Mouse (Mus musculus) MEL (cell line): ENCODE data around the gene Ctu2. TPM values are rescaled to one million over a fixed set of nuclear protein-coding genes. Genes with fewer than 3 reads are reported as not detected.

ENCODE experiments used
- DNase-seq: peaks from one replicate; pipeline ENCODE4 v3.0.0; 2011; ENCODE audit warnings: low read depth, low spot score
- H3K27ac ChIP-seq: 2 replicates; pipeline ENCODE4 v1.5.1; 2012; ENCODE audit warnings: low read depth, mild to moderate bottlenecking, control low read depth, low read length, moderate library complexity; ENCODE audit not compliant: control insufficient read depth
- H3K27me3 ChIP-seq, 2 experiments: fragments of 150-350 bp in 1 of 2; sonication (generic) in 1 of 2; 2 replicates each; pipeline ENCODE4 v1.6.1; 2012; ENCODE audit warnings: low read length in 2 of 2, mild to moderate bottlenecking in 2 of 2, improper control_type of control experiment in 1 of 2, moderate library complexity in 1 of 2; ENCODE audit not compliant: insufficient read depth in 2 of 2, control insufficient read depth in 1 of 2
- H3K36me3 ChIP-seq, 2 experiments: 2 replicates each; pipeline ENCODE4 v1.6.1; 2012 to 2014; ENCODE audit warnings: low read length in 2 of 2, improper control_type of control experiment in 1 of 2, inconsistent platforms in 1 of 2, mild to moderate bottlenecking in 1 of 2; ENCODE audit not compliant: insufficient read depth in 2 of 2, control insufficient read depth in 1 of 2
- H3K4me1 ChIP-seq, 2 experiments: fragments of 150-350 bp in 1 of 2; sonication (generic) in 1 of 2; 2 replicates each; pipeline ENCODE4 v1.6.1; 2012; ENCODE audit warnings: low read length in 2 of 2, improper control_type of control experiment in 1 of 2, mild to moderate bottlenecking in 1 of 2; ENCODE audit not compliant: insufficient read depth in 2 of 2, control insufficient read depth in 1 of 2
- H3K4me3 ChIP-seq, 2 experiments: fragments of 150-350 bp in 1 of 2; sonication (generic) in 1 of 2; 2 replicates each; pipeline ENCODE4 v1.5.1; 2012; ENCODE audit warnings: low read depth in 2 of 2, low read length in 2 of 2, mild to moderate bottlenecking in 2 of 2, moderate library complexity in 2 of 2, control low read depth in 1 of 2, improper control_type of control experiment in 1 of 2; ENCODE audit not compliant: control insufficient read depth in 1 of 2, insufficient read depth in 1 of 2
- H3K79me2 ChIP-seq: 2 replicates; pipeline ENCODE4 v1.6.1; 2012; ENCODE audit warnings: mild to moderate bottlenecking, low read length, moderate library complexity; ENCODE audit not compliant: control insufficient read depth, poor library complexity, insufficient read depth
- H3K9ac ChIP-seq: 2 replicates; pipeline ENCODE4 v1.6.1; 2012; ENCODE audit warnings: low read depth, mild to moderate bottlenecking, control low read depth, low read length, moderate library complexity; ENCODE audit not compliant: control insufficient read depth, poor library complexity, severe bottlenecking
- H3K9me3 ChIP-seq: fragments of 150-350 bp; sonication (generic); replicated peaks from 2 replicates; pipeline ENCODE4 v1.6.1; 2012; ENCODE audit warnings: mild to moderate bottlenecking, low read length, improper control_type of control experiment, moderate library complexity; ENCODE audit not compliant: insufficient read depth
- BHLHE40 ChIP-seq: IDR thresholded peaks from 2 replicates; pipeline ENCODE4 v1.6.1; 2012; ENCODE audit warnings: low read depth, mild to moderate bottlenecking, inconsistent platforms, low read length, improper control_type of control experiment, borderline replicate concordance
- CHD1 ChIP-seq: IDR thresholded peaks from 2 replicates; pipeline ENCODE4 v1.6.1; 2012; ENCODE audit warnings: low read depth, mild to moderate bottlenecking, inconsistent platforms, low read length, improper control_type of control experiment
- CTCF ChIP-seq, 3 experiments: IDR thresholded peaks in 2 of 3; conservative IDR thresholded peaks in 1 of 3; 2 replicates each; pipeline ENCODE4 v1.5.1; 2011 to 2012; ENCODE audit warnings: low read length in 3 of 3, low read depth in 2 of 3, mild to moderate bottlenecking in 2 of 3, improper control_type of control experiment in 1 of 3, inconsistent platforms in 1 of 3, mixed read lengths in 1 of 3, moderate library complexity in 1 of 3; ENCODE audit not compliant: control insufficient read depth in 1 of 3, insufficient read depth in 1 of 3, poor library complexity in 1 of 3, severe bottlenecking in 1 of 3
- E2F4 ChIP-seq: IDR thresholded peaks from 2 replicates; pipeline ENCODE4 v1.6.1; 2011; ENCODE audit warnings: low read depth, low read length, improper control_type of control experiment, borderline replicate concordance
- ELF1 ChIP-seq: IDR thresholded peaks from 2 replicates; pipeline ENCODE4 v1.6.1; 2014; ENCODE audit warnings: low read depth, mild to moderate bottlenecking, inconsistent platforms, low read length, improper control_type of control experiment, moderate library complexity
- EP300 ChIP-seq, 2 experiments: IDR thresholded peaks; 2 replicates each; pipeline ENCODE4 v1.6.1; 2011; ENCODE audit warnings: improper control_type of control experiment in 2 of 2, low read length in 2 of 2, low read depth in 1 of 2, mild to moderate bottlenecking in 1 of 2
- GABPA ChIP-seq: IDR thresholded peaks from 2 replicates; pipeline ENCODE4 v1.6.1; 2012; ENCODE audit warnings: low read depth, mild to moderate bottlenecking, inconsistent platforms, low read length, improper control_type of control experiment, moderate library complexity
- GATA1 ChIP-seq: IDR thresholded peaks from 2 replicates; pipeline ENCODE4 v1.6.1; 2011; ENCODE audit warnings: low read depth, low read length, improper control_type of control experiment
- JUND ChIP-seq: IDR thresholded peaks from 2 replicates; pipeline ENCODE4 v1.6.1; 2011; ENCODE audit warnings: low read depth, mild to moderate bottlenecking, improper control_type of control experiment, low read length
- KAT2A ChIP-seq: conservative IDR thresholded peaks from 2 replicates; pipeline ENCODE4 v1.6.1; 2012; ENCODE audit warnings: low read depth, low read length, improper control_type of control experiment, inconsistent platforms
- MAFK ChIP-seq: IDR thresholded peaks from 2 replicates; pipeline ENCODE4 v1.6.1; 2011; ENCODE audit warnings: low read depth, mild to moderate bottlenecking, low read length, improper control_type of control experiment, borderline replicate concordance
- MAZ ChIP-seq: IDR thresholded peaks from 2 replicates; pipeline ENCODE4 v1.6.1; 2012; ENCODE audit warnings: low read depth, mild to moderate bottlenecking, inconsistent platforms, low read length, improper control_type of control experiment
- MEF2A ChIP-seq: IDR thresholded peaks from 2 replicates; pipeline ENCODE4 v1.6.1; 2014; ENCODE audit warnings: low read depth, mild to moderate bottlenecking, inconsistent platforms, low read length, improper control_type of control experiment; ENCODE audit not compliant: poor library complexity, insufficient replicate concordance, severe bottlenecking; ENCODE audit errors: extremely low read depth
- MXI1 ChIP-seq: IDR thresholded peaks from 2 replicates; pipeline ENCODE4 v1.6.1; 2011; ENCODE audit warnings: mild to moderate bottlenecking, low read depth, low read length, improper control_type of control experiment
- MYB ChIP-seq: IDR thresholded peaks from 2 replicates; pipeline ENCODE4 v1.6.1; 2011; ENCODE audit warnings: mild to moderate bottlenecking, low read depth, low read length, improper control_type of control experiment
- MYC ChIP-seq: IDR thresholded peaks from 2 replicates; pipeline ENCODE4 v1.6.1; 2011; ENCODE audit warnings: low read depth, mild to moderate bottlenecking, low read length, improper control_type of control experiment, moderate library complexity
- NELFE ChIP-seq: IDR thresholded peaks from 2 replicates; pipeline ENCODE4 v1.6.1; 2011; ENCODE audit warnings: low read depth, low read length, improper control_type of control experiment
- NRF1 ChIP-seq: IDR thresholded peaks from 2 replicates; pipeline ENCODE4 v1.6.1; 2014; ENCODE audit warnings: low read depth, mild to moderate bottlenecking, inconsistent platforms, low read length, improper control_type of control experiment, moderate library complexity; ENCODE audit not compliant: poor library complexity, insufficient read depth, severe bottlenecking
- POLR2AphosphoS2 ChIP-seq: IDR thresholded peaks from 2 replicates; pipeline ENCODE4 v1.6.1; 2011; ENCODE audit warnings: low read length, improper control_type of control experiment
- POLR2AphosphoS5 ChIP-seq: IDR thresholded peaks from 2 replicates; pipeline ENCODE4 v1.6.1; 2012; ENCODE audit warnings: low read depth, borderline replicate concordance, mild to moderate bottlenecking, inconsistent platforms, low read length, moderate library complexity, mixed read lengths
- RAD21 ChIP-seq: IDR thresholded peaks from 2 replicates; pipeline ENCODE4 v1.6.1; 2011; ENCODE audit warnings: mild to moderate bottlenecking, low read depth, low read length, improper control_type of control experiment
- RCOR1 ChIP-seq: IDR thresholded peaks from 2 replicates; pipeline ENCODE4 v1.6.1; 2012; ENCODE audit warnings: low read depth, mild to moderate bottlenecking, inconsistent platforms, low read length, improper control_type of control experiment
- SIN3A ChIP-seq: IDR thresholded peaks from 2 replicates; pipeline ENCODE4 v1.6.1; 2012; ENCODE audit warnings: low read length, improper control_type of control experiment, inconsistent platforms
- SMC3 ChIP-seq: IDR thresholded peaks from 2 replicates; pipeline ENCODE4 v1.6.1; 2011; ENCODE audit warnings: low read depth, low read length, improper control_type of control experiment
- TAL1 ChIP-seq: IDR thresholded peaks from 2 replicates; pipeline ENCODE4 v1.6.1; 2012; ENCODE audit warnings: mild to moderate bottlenecking, inconsistent platforms, low read length, moderate library complexity, mixed read lengths
- TBP ChIP-seq: IDR thresholded peaks from 2 replicates; pipeline ENCODE4 v1.8.0; 2011; ENCODE audit warnings: low read depth, low read length, improper control_type of control experiment
- UBTF ChIP-seq: IDR thresholded peaks from 2 replicates; pipeline ENCODE4 v1.6.1; 2012; ENCODE audit warnings: low read depth, mild to moderate bottlenecking, inconsistent platforms, low read length, improper control_type of control experiment, moderate library complexity, borderline replicate concordance; ENCODE audit not compliant: insufficient read depth
- USF1 ChIP-seq: IDR thresholded peaks from 2 replicates; pipeline ENCODE4 v1.6.1; 2014; ENCODE audit warnings: low read depth, mild to moderate bottlenecking, inconsistent platforms, low read length, improper control_type of control experiment, moderate library complexity
- ZC3H11A ChIP-seq: IDR thresholded peaks from 2 replicates; pipeline ENCODE4 v1.6.1; 2012; ENCODE audit warnings: low read depth, mild to moderate bottlenecking, inconsistent platforms, low read length, improper control_type of control experiment
- ZMIZ1 ChIP-seq: IDR thresholded peaks from 2 replicates; pipeline ENCODE4 v1.6.1; 2012; ENCODE audit warnings: low read depth, mild to moderate bottlenecking, inconsistent platforms, low read length, improper control_type of control experiment, moderate library complexity
- ZNF384 ChIP-seq: IDR thresholded peaks from 2 replicates; pipeline ENCODE4 v1.6.1; 2012; ENCODE audit warnings: low read depth, mild to moderate bottlenecking, inconsistent platforms, low read length, improper control_type of control experiment
- polyA plus RNA-seq, 2 experiments: library from polyadenylated mRNA; stranded (reverse) in 1 of 2; unstranded in 1 of 2; fragments of >175 nt in 1 of 2; fragments of >200 nt in 1 of 2; gene quantifications; 2 replicates each; pipeline versions ENCODE4 v1.2.1 to v1.2.4; 2012; ENCODE audit warnings: low replicate concordance in 2 of 2, low read depth in 1 of 2; ENCODE audit not compliant: insufficient read length in 2 of 2, insufficient read depth in 1 of 2, missing spikeins in 1 of 2
- total RNA-seq: library from RNA; depleted of rRNA; stranded (reverse); fragments of 300-350 nt; gene quantifications from 2 replicates; pipeline ENCODE4 v1.2.3, GENCODE M21; 2012

Gene Ctu2
- total and polyA plus RNA-seq, 3 experiments = 44.0 to 57.4 TPM; not detected in 1

GRCm38 (mm10) chr8:122443262-122444006 is 32.5 kb upstream of the Ctu2 start, which contains the start of gene Mvd (continued):
- TF ChIP-seq RAD21 (no peak; the same call in 1 of the 2 replicates), MYB (no peak), SMC3 (0 out of 2 replicates have a peak, but pooled peaks have one; percentile 3), CHD1 (no peak)

GRCm38 (mm10) chr8:122444058-122444748 is 31.7 kb upstream of the Ctu2 start:
- Histone ChIP-seq H3K79me2 (0 out of 2 replicates have a peak, but pooled peaks cover 3% of the 10 kb centered on the region), H3K36me3 (no peaks in the 10 kb centered on the region), H3K4me1 (peaks cover 0 to 3% of the 10 kb centered on the region in 2 experiments; a peak in 1 of 4 replicates), H3K27me3 (no peaks in the 10 kb centered on the region), H3K9ac (peak overlapping the region; percentile 76), H3K27ac (peak overlapping the region; percentile 74), H3K4me3 (peak overlapping the region; percentile 75 to 76), H3K9me3 (no peaks in the 10 kb centered on the region)
- peak; percentile 92 for DNase-seq
- TF ChIP-seq MEF2A (no peak), ELF1 (0 out of 2 replicates have a peak, but pooled peaks have one; percentile 24), NRF1 (0 out of 2 replicates have a peak, but pooled peaks have one; percentile 20), UBTF (no peak), USF1 (no peak), BHLHE40 (no peak), JUND (no peak), GABPA (no peak), MAFK (no peak), ZC3H11A (no peak), TBP (0 out of 2 replicates have a peak, but pooled peaks have one; percentile 25), GATA1 (no peak; the same call in 1 of the 2 replicates), CTCF (IDR thresholded peaks at IDR 0.05 in 2 of 3, conservative IDR thresholded peaks at IDR 0.05 in 1 of 3; ENCODE audit: control insufficient read depth in 1 of 3, insufficient read depth in 1 of 3, low read depth in 2 of 3, low read length in 3 of 3, poor library complexity in 1 of 3, severe bottlenecking in 1 of 3) (no peak), MAZ (0 out of 2 replicates have a peak, but pooled peaks have one; percentile 42), ZMIZ1 (no peak), NELFE (no peak), MXI1 (peak; percentile 82), KAT2A (no peak), TAL1 (peak; percentile 68), EP300 (IDR thresholded peaks at IDR 0.05; ENCODE audit: low read depth in 1 of 2, low read length in 2 of 2) (peak in 1 of 2 experiments; percentile 53; a peak in 3 of 4 replicates), E2F4 (no peak), ZNF384 (peak; percentile 71), RCOR1 (peak; percentile 22; the same call in 1 of the 2 replicates), POLR2AphosphoS5 (no peak), POLR2AphosphoS2 (no peak), MYC (0 out of 2 replicates have a peak, but pooled peaks have one; percentile 47), SIN3A (peak; percentile 83), RAD21 (no peak; the same call in 1 of the 2 replicates), SMC3 (no peak; the same call in 1 of the 2 replicates)
